Comparison of ENCODE assay signal across 8 mouse cellular contexts in genomic region chr11:69411073-69411535, GRCm38 (mm10). TPM values are rescaled to one million over a fixed set of nuclear protein-coding genes. Genes with fewer than 3 reads are reported as not detected.
DNase-seq lines count a peak whose midpoint lies in the region; ATAC-seq and TF ChIP-seq lines count a peak whose summit lies in the region.

No protein-coding gene starts in this region.

- WGBS in forebrain, embryonic 10.5 days, result under 1% methylated on average over 26 of the region's 26 CpGs
- WGBS in heart, embryonic 15.5 days, result 0% methylated on average over 26 of the region's 26 CpGs
- WGBS in liver, embryonic 15.5 days (ENCODE audit: insufficient replicate concordance), result under 1% methylated on average over 26 of the region's 26 CpGs
- WGBS in neural tube, embryonic 13.5 days, result under 1% methylated on average over 26 of the region's 26 CpGs

- peaks cover 97% of the 10 kb centered on the region for H3K79me2 ChIP-seq in C2C12 (ENCODE audit: control insufficient read depth, insufficient read depth)

- H3K9me3 ChIP-seq in forebrain, embryonic 10.5 days, result no peaks in the 10 kb centered on the region
- H3K9me3 ChIP-seq in heart, embryonic 15.5 days (replicated peaks), result no peaks in the 10 kb centered on the region
- H3K9me3 ChIP-seq in liver, embryonic 15.5 days (replicated peaks), result no peaks in the 10 kb centered on the region
- no peaks in the 10 kb centered on the region for H3K9me3 ChIP-seq in neural tube, embryonic 13.5 days

- H3K4me2 ChIP-seq in heart, embryonic 15.5 days, result peak overlapping the region; percentile 93
- H3K4me2 ChIP-seq in liver, embryonic 15.5 days, result peak overlapping the region; percentile 100
- H3K4me2 ChIP-seq in neural tube, embryonic 13.5 days, result peak overlapping the region; percentile 96

- no peak for TF ChIP-seq CTCF in C2C12 (IDR thresholded peaks at IDR 0.05; ENCODE audit: control insufficient read depth, insufficient read depth, insufficient read length)
- no peak for TF ChIP-seq CTCF in testis, adult 2 months (IDR thresholded peaks at IDR 0.05; ENCODE audit: control insufficient read depth, insufficient read depth, insufficient replicate concordance, low read depth, low read length)

- H3K79me3 ChIP-seq in C2C12 (ENCODE audit: low read depth), result peaks cover 52% of the 10 kb centered on the region

- peak; percentile 57 for ATAC-seq in heart, embryonic 15.5 days (replicated peaks; ENCODE audit: insufficient number of reproducible peaks, insufficient read depth, low FRiP score, low read depth)
- peak; percentile 27 for ATAC-seq in liver, embryonic 15.5 days (ENCODE audit: insufficient read depth)
- peak; percentile 42 for ATAC-seq in neural tube, embryonic 13.5 days (ENCODE audit: low read depth)

- peak; percentile 94 for DNase-seq in c-Kit-positive CD71-negative TER-119-negative erythroid progenitor cells, embryonic 14.5 days (ENCODE audit: low read depth)
- DNase-seq in forebrain, embryonic 10.5 days (ENCODE audit: extremely low spot score, low spot score), result peak; percentile 97
- DNase-seq in kidney, postnatal 25 days, result peak; percentile 98 to 100

- H3K4me1 ChIP-seq in forebrain, embryonic 10.5 days, result peaks cover 93% of the 10 kb centered on the region
- H3K4me1 ChIP-seq in heart, embryonic 15.5 days (replicated peaks), result peaks cover 55% of the 10 kb centered on the region
- H3K4me1 ChIP-seq in liver, embryonic 15.5 days (replicated peaks), result peaks cover 92% of the 10 kb centered on the region
- peaks cover 71% of the 10 kb centered on the region for H3K4me1 ChIP-seq in neural tube, embryonic 13.5 days (replicated peaks)
- peaks cover 54% of the 10 kb centered on the region for H3K4me1 ChIP-seq in testis, adult 2 months (ENCODE audit: control insufficient read depth, insufficient read depth, low read length)

- H3K27ac ChIP-seq in forebrain, embryonic 10.5 days, result peak overlapping the region; percentile 99
- H3K27ac ChIP-seq in heart, embryonic 15.5 days, result peak overlapping the region; percentile 99
- H3K27ac ChIP-seq in liver, embryonic 15.5 days (replicated peaks), result peak overlapping the region; percentile 92
- H3K27ac ChIP-seq in neural tube, embryonic 13.5 days (replicated peaks), result peak overlapping the region; percentile 100
- peak overlapping the region; percentile 94 for H3K27ac ChIP-seq in testis, adult 2 months (ENCODE audit: control insufficient read depth, insufficient read depth, low read depth, low read length)

- H3K4me3 ChIP-seq in C2C12 (ENCODE audit: insufficient read depth, poor library complexity, severe bottlenecking), result peak overlapping the region; percentile 69
- H3K4me3 ChIP-seq in forebrain, embryonic 10.5 days, result peak overlapping the region; percentile 79
- peak overlapping the region; percentile 85 for H3K4me3 ChIP-seq in heart, embryonic 15.5 days
- H3K4me3 ChIP-seq in liver, embryonic 15.5 days (replicated peaks), result peak overlapping the region; percentile 69
- H3K4me3 ChIP-seq in neural tube, embryonic 13.5 days, result peak overlapping the region; percentile 90
- peak overlapping the region; percentile 93 for H3K4me3 ChIP-seq in testis, adult 2 months (ENCODE audit: control insufficient read depth, low read depth, low read length)

- TF ChIP-seq POLR2A in testis, adult 2 months (IDR thresholded peaks at IDR 0.05; ENCODE audit: control insufficient read depth, low read depth, low read length), result peak; percentile 59

- H3ac ChIP-seq in C2C12 (ENCODE audit: control insufficient read depth, insufficient read length, low read depth), result peak overlapping the region; percentile 64

- H3K36me3 ChIP-seq in C2C12 (ENCODE audit: control insufficient read depth, insufficient read depth), result peaks cover 44% of the 10 kb centered on the region
- peaks cover 50% of the 10 kb centered on the region for H3K36me3 ChIP-seq in forebrain, embryonic 10.5 days (replicated peaks)
- peaks cover 27% of the 10 kb centered on the region for H3K36me3 ChIP-seq in heart, embryonic 15.5 days
- H3K36me3 ChIP-seq in liver, embryonic 15.5 days (replicated peaks), result peaks cover 20% of the 10 kb centered on the region
- peaks cover 39% of the 10 kb centered on the region for H3K36me3 ChIP-seq in neural tube, embryonic 13.5 days
- no peaks in the 10 kb centered on the region for H3K36me3 ChIP-seq in testis, adult 2 months (ENCODE audit: control insufficient read depth, insufficient read depth, low read length)

- no peaks in the 10 kb centered on the region for H3K27me3 ChIP-seq in C2C12 (ENCODE audit: control insufficient read depth, insufficient read depth, insufficient read length)
- H3K27me3 ChIP-seq in forebrain, embryonic 10.5 days (ENCODE audit: poor library complexity, severe bottlenecking), result no peaks in the 10 kb centered on the region
- H3K27me3 ChIP-seq in heart, embryonic 15.5 days, result no peaks in the 10 kb centered on the region
- peaks cover 12% of the 10 kb centered on the region; the same call in 1 of the 2 replicates for H3K27me3 ChIP-seq in liver, embryonic 15.5 days
- H3K27me3 ChIP-seq in neural tube, embryonic 13.5 days, result no peaks in the 10 kb centered on the region
- H3K27me3 ChIP-seq in testis, adult 2 months (ENCODE audit: control insufficient read depth, insufficient read depth, low read length), result no peaks in the 10 kb centered on the region

- peak overlapping the region; percentile 90 for H3K9ac ChIP-seq in heart, embryonic 15.5 days
- peak overlapping the region; percentile 83 for H3K9ac ChIP-seq in liver, embryonic 15.5 days
- H3K9ac ChIP-seq in neural tube, embryonic 13.5 days, result peak overlapping the region; percentile 100

TF ChIP-seq in C2C12, 6 proteins besides CTCF, POLR2A, EP300 and RAD21:
- no peak for TF ChIP-seq MYOG (IDR thresholded peaks at IDR 0.05; ENCODE audit: control insufficient read depth, extremely low read depth, insufficient read length)
- no peak for TF ChIP-seq USF1 (IDR thresholded peaks at IDR 0.05; ENCODE audit: low read depth)
- TF ChIP-seq MYOD1 (IDR thresholded peaks at IDR 0.05; ENCODE audit: control insufficient read depth, insufficient read length, low read depth), result no peak
- TF ChIP-seq FOSL1 (IDR thresholded peaks at IDR 0.05; ENCODE audit: insufficient read depth, low read length, poor library complexity, severe bottlenecking), result no peak
- TF ChIP-seq CEBPB (IDR thresholded peaks at IDR 0.05; ENCODE audit: low read depth), result no peak
- no peak for TF ChIP-seq MAX (IDR thresholded peaks at IDR 0.05)

RNA-seq across cellular contexts. Expression of gene Kdm6b, which starts 2.4 kb away (rescaled TPM):
- polyA plus RNA-seq in C2C12 (2012; fragmentation: generic; extraction: Trizol), result 9.0 TPM
- 31.7 TPM in 2 replicates for polyA plus RNA-seq in forebrain, embryonic 10.5 days (2016; fragmentation: Nextera tagmentation; extraction: Ambion mirVana)
- 18.6 and 19.5 TPM in 2 replicates for polyA plus RNA-seq in heart, embryonic 15.5 days (2015; fragmentation: Nextera tagmentation; extraction: Ambion mirVana)
- 4.0 TPM in 2 replicates for polyA plus RNA-seq in liver, embryonic 15.5 days (2015; fragmentation: Nextera tagmentation; extraction: Ambion mirVana)
- polyA plus RNA-seq in neural tube, embryonic 13.5 days (2015; fragmentation: Nextera tagmentation; extraction: Ambion mirVana), result 44.8 and 47.4 TPM in 2 replicates
- 8.0 and 8.6 TPM in 2 replicates for polyA plus RNA-seq in testis, adult 2 months (2012; rRNA removed)

RNA-seq across cellular contexts. Expression of gene Tmem88, which starts 13.1 kb away (rescaled TPM):
- polyA plus RNA-seq in C2C12 (2012; fragmentation: generic; extraction: Trizol), result 0.16 TPM
- polyA plus RNA-seq in forebrain, embryonic 10.5 days (2016; fragmentation: Nextera tagmentation; extraction: Ambion mirVana), result 23.3 and 23.4 TPM in 2 replicates
- 37.3 and 40.6 TPM in 2 replicates for polyA plus RNA-seq in heart, embryonic 15.5 days (2015; fragmentation: Nextera tagmentation; extraction: Ambion mirVana)
- 6.6 and 7.1 TPM in 2 replicates for polyA plus RNA-seq in liver, embryonic 15.5 days (2015; fragmentation: Nextera tagmentation; extraction: Ambion mirVana)
- polyA plus RNA-seq in neural tube, embryonic 13.5 days (2015; fragmentation: Nextera tagmentation; extraction: Ambion mirVana), result 7.8 and 8.4 TPM in 2 replicates
- 2.0 and 2.4 TPM in 2 replicates for polyA plus RNA-seq in testis, adult 2 months (2012; rRNA removed)

RNA-seq across cellular contexts. Expression of gene Cyb5d1, which starts 15.7 kb away (rescaled TPM):
- 22.8 TPM for polyA plus RNA-seq in C2C12 (2012; fragmentation: generic; extraction: Trizol)
- 47.3 and 54.6 TPM in 2 replicates for polyA plus RNA-seq in forebrain, embryonic 10.5 days (2016; fragmentation: Nextera tagmentation; extraction: Ambion mirVana)
- polyA plus RNA-seq in heart, embryonic 15.5 days (2015; fragmentation: Nextera tagmentation; extraction: Ambion mirVana), result 20.6 and 24.0 TPM in 2 replicates
- 9.6 and 11.0 TPM in 2 replicates for polyA plus RNA-seq in liver, embryonic 15.5 days (2015; fragmentation: Nextera tagmentation; extraction: Ambion mirVana)
- 36.2 and 39.2 TPM in 2 replicates for polyA plus RNA-seq in neural tube, embryonic 13.5 days (2015; fragmentation: Nextera tagmentation; extraction: Ambion mirVana)
- polyA plus RNA-seq in testis, adult 2 months (2012; rRNA removed), result 35.3 and 42.5 TPM in 2 replicates

RNA-seq across cellular contexts. Expression of gene Naa38, which starts 15.8 kb away (rescaled TPM):
- polyA plus RNA-seq in C2C12 (2012; fragmentation: generic; extraction: Trizol), result 229 TPM
- 131 and 136 TPM in 2 replicates for polyA plus RNA-seq in forebrain, embryonic 10.5 days (2016; fragmentation: Nextera tagmentation; extraction: Ambion mirVana)
- 129 and 132 TPM in 2 replicates for polyA plus RNA-seq in heart, embryonic 15.5 days (2015; fragmentation: Nextera tagmentation; extraction: Ambion mirVana)
- 77.2 and 88.0 TPM in 2 replicates for polyA plus RNA-seq in liver, embryonic 15.5 days (2015; fragmentation: Nextera tagmentation; extraction: Ambion mirVana)
- 112 and 117 TPM in 2 replicates for polyA plus RNA-seq in neural tube, embryonic 13.5 days (2015; fragmentation: Nextera tagmentation; extraction: Ambion mirVana)
- polyA plus RNA-seq in testis, adult 2 months (2012; rRNA removed), result 325 and 343 TPM in 2 replicates

RNA-seq across cellular contexts. Expression of gene Chd3, which starts 41.9 kb away (rescaled TPM):
- 100 TPM for polyA plus RNA-seq in C2C12 (2012; fragmentation: generic; extraction: Trizol)
- 40.7 and 44.9 TPM in 2 replicates for polyA plus RNA-seq in forebrain, embryonic 10.5 days (2016; fragmentation: Nextera tagmentation; extraction: Ambion mirVana)
- 14.2 and 22.9 TPM in 2 replicates for polyA plus RNA-seq in heart, embryonic 15.5 days (2015; fragmentation: Nextera tagmentation; extraction: Ambion mirVana)
- 3.4 and 5.8 TPM in 2 replicates for polyA plus RNA-seq in liver, embryonic 15.5 days (2015; fragmentation: Nextera tagmentation; extraction: Ambion mirVana)
- polyA plus RNA-seq in neural tube, embryonic 13.5 days (2015; fragmentation: Nextera tagmentation; extraction: Ambion mirVana), result 82.3 and 84.6 TPM in 2 replicates
- 49.4 and 52.5 TPM in 2 replicates for polyA plus RNA-seq in testis, adult 2 months (2012; rRNA removed)

Comparison
In these comparisons a context has a peak if more than half of its experiments do, and no peak if none do; other contexts are left out.
1. Peak in every context shown above with its lines: DNase-seq, ATAC-seq, H3K4me3 ChIP-seq and H3K27ac ChIP-seq.